ENCODE assay signal across 25 mouse cellular contexts in genomic region chr14:95775737-95776136, GRCm38 (mm10).
DNase-seq lines count a peak whose midpoint lies in the region; ATAC-seq and TF ChIP-seq lines count a peak whose summit lies in the region.
"Had no signal": no experiment of that assay in that cellular context is flagged by ENCODE, and none has a peak within 500 bp of the region (broad histone marks: within the 10 kb centered on the region; RNA-seq: fewer than 3 reads in every experiment).

No protein-coding gene starts in this region.

- H3K36me3 ChIP-seq in intestine, embryonic 15.5 days = no peaks in the 10 kb centered on the region
- no peaks in the 10 kb centered on the region for H3K36me3 ChIP-seq in intestine, postnatal 0 days (ENCODE audit: control insufficient read depth, insufficient read depth)
- H3K36me3 ChIP-seq in stomach, embryonic 14.5 days (ENCODE audit: control insufficient read depth, insufficient read depth, low read length) = no peaks in the 10 kb centered on the region
- no peaks in the 10 kb centered on the region for H3K36me3 ChIP-seq in stomach, postnatal 0 days (ENCODE audit: control insufficient read depth, insufficient read depth, low read length)
- H3K36me3 ChIP-seq in embryonic facial prominence, embryonic 13.5 days = no peaks in the 10 kb centered on the region
- H3K36me3 ChIP-seq in stomach, embryonic 16.5 days (ENCODE audit: control insufficient read depth, insufficient read depth, low read length) = no peaks in the 10 kb centered on the region
- H3K36me3 ChIP-seq in heart, embryonic 12.5 days = no peaks in the 10 kb centered on the region
- H3K36me3 ChIP-seq: embryonic facial prominence, embryonic 15.5 days; forebrain, embryonic 10.5 days; G1E; heart, embryonic 13.5 days; hindbrain, embryonic 15.5 days had no signal

- peak; percentile 67; the same call in 1 of the 2 replicates for ATAC-seq in intestine, embryonic 15.5 days
- no peak for ATAC-seq in intestine, postnatal 0 days
- ATAC-seq in stomach, embryonic 14.5 days (ENCODE audit: insufficient number of reproducible peaks, insufficient read depth, low FRiP score, low read depth) = no peak
- no peak for ATAC-seq in stomach, postnatal 0 days (ENCODE audit: low FRiP score, low TSS enrichment)
- no peak for ATAC-seq in embryonic facial prominence, embryonic 13.5 days (ENCODE audit: insufficient number of reproducible peaks, insufficient read depth, low FRiP score, low TSS enrichment, low read depth)
- peak; percentile 75; the same call in 1 of the 2 replicates for ATAC-seq in stomach, embryonic 16.5 days (ENCODE audit: insufficient read depth, low FRiP score)
- ATAC-seq in heart, embryonic 12.5 days (ENCODE audit: insufficient number of reproducible peaks, low FRiP score) = no peak
- ATAC-seq in cerebellum, adult (ENCODE audit: insufficient number of reproducible peaks, low FRiP score, low TSS enrichment) = no peak
- ATAC-seq: CD4-positive, CD25-positive, alpha-beta regulatory T cell, adult 4 months; forebrain, embryonic 14.5 days had no signal

- no peak overlapping the region for H3K9ac ChIP-seq in intestine, embryonic 15.5 days
- no peak overlapping the region for H3K9ac ChIP-seq in intestine, postnatal 0 days (ENCODE audit: low read depth, low read length)
- no peak overlapping the region for H3K9ac ChIP-seq in stomach, embryonic 14.5 days (replicated peaks; ENCODE audit: low read depth, low read length)
- H3K9ac ChIP-seq in stomach, postnatal 0 days (ENCODE audit: low read length) = no peak overlapping the region
- no peak overlapping the region for H3K9ac ChIP-seq in embryonic facial prominence, embryonic 13.5 days
- no peak overlapping the region for H3K9ac ChIP-seq in stomach, embryonic 16.5 days (ENCODE audit: low read length)
- no peak overlapping the region for H3K9ac ChIP-seq in heart, embryonic 12.5 days
- H3K9ac ChIP-seq: embryonic facial prominence, embryonic 15.5 days; heart, embryonic 13.5 days; hindbrain, embryonic 15.5 days had no signal

- no peak overlapping the region for H3K4me2 ChIP-seq in intestine, embryonic 15.5 days (replicated peaks)
- no peak overlapping the region for H3K4me2 ChIP-seq in intestine, postnatal 0 days (replicated peaks; ENCODE audit: low read depth)
- no peak overlapping the region for H3K4me2 ChIP-seq in stomach, embryonic 14.5 days (replicated peaks; ENCODE audit: low read depth, low read length)
- H3K4me2 ChIP-seq in stomach, postnatal 0 days (replicated peaks; ENCODE audit: low read depth) = no peak overlapping the region
- no peak overlapping the region for H3K4me2 ChIP-seq in embryonic facial prominence, embryonic 13.5 days
- no peak overlapping the region for H3K4me2 ChIP-seq in stomach, embryonic 16.5 days (ENCODE audit: low read depth, low read length)
- H3K4me2 ChIP-seq in heart, embryonic 12.5 days = no peak overlapping the region
- H3K4me2 ChIP-seq: embryonic facial prominence, embryonic 15.5 days; heart, embryonic 13.5 days; hindbrain, embryonic 15.5 days had no signal

- WGBS in intestine, embryonic 15.5 days = 32% methylated on average over 2 of the region's 2 CpGs
- WGBS in intestine, postnatal 0 days = 33% methylated on average over 2 of the region's 2 CpGs
- WGBS in stomach, embryonic 14.5 days = 32% methylated on average over 2 of the region's 2 CpGs
- 27% methylated on average over 2 of the region's 2 CpGs for WGBS in stomach, postnatal 0 days
- 38% methylated on average over 2 of the region's 2 CpGs for WGBS in embryonic facial prominence, embryonic 13.5 days
- WGBS in stomach, embryonic 16.5 days = 31% methylated on average over 2 of the region's 2 CpGs
- 51% methylated on average over 2 of the region's 2 CpGs for WGBS in heart, embryonic 12.5 days

- TF ChIP-seq CTCF in intestine, postnatal 0 days (IDR thresholded peaks at IDR 0.05; ENCODE audit: low read depth) = no peak
- no peak for TF ChIP-seq CTCF in stomach, postnatal 0 days (IDR thresholded peaks at IDR 0.05; ENCODE audit: low read depth)

- DNase-seq in stomach, postnatal 0 days (ENCODE audit: low spot score) = no peak
- DNase-seq: adrenal gland, adult 8-10 months; adrenal gland, postnatal 36 days; B cell, adult 2 months; cerebellum, adult 18-20 months; cerebellum, postnatal 14 days; embryo, embryonic 11 days; gastrocnemius, postnatal 14 days; heart, postnatal 36 days; kidney, adult 2 months had no signal

- TF ChIP-seq EP300 in stomach, postnatal 0 days (optimal IDR thresholded peaks at IDR 0.05) = no peak

- H3K27me3 ChIP-seq in intestine, embryonic 15.5 days (replicated peaks) = no peaks in the 10 kb centered on the region
- H3K27me3 ChIP-seq in intestine, postnatal 0 days (replicated peaks; ENCODE audit: control insufficient read depth, insufficient read depth, low read length) = no peaks in the 10 kb centered on the region
- H3K27me3 ChIP-seq in stomach, embryonic 14.5 days (ENCODE audit: control insufficient read depth, insufficient read depth, low read length) = no peaks in the 10 kb centered on the region
- H3K27me3 ChIP-seq in stomach, postnatal 0 days (ENCODE audit: control insufficient read depth, insufficient read depth, low read length) = no peaks in the 10 kb centered on the region
- H3K27me3 ChIP-seq in embryonic facial prominence, embryonic 13.5 days = no peaks in the 10 kb centered on the region
- no peaks in the 10 kb centered on the region for H3K27me3 ChIP-seq in stomach, embryonic 16.5 days (ENCODE audit: control insufficient read depth, insufficient read depth, low read length)
- no peaks in the 10 kb centered on the region for H3K27me3 ChIP-seq in heart, embryonic 12.5 days (replicated peaks)
- H3K27me3 ChIP-seq: embryonic facial prominence, embryonic 15.5 days; heart, embryonic 13.5 days; hindbrain, embryonic 15.5 days had no signal

- H3K4me1 ChIP-seq in intestine, embryonic 15.5 days (replicated peaks) = no peaks in the 10 kb centered on the region
- H3K4me1 ChIP-seq in intestine, postnatal 0 days (replicated peaks; ENCODE audit: control insufficient read depth, insufficient read depth, low read length) = no peaks in the 10 kb centered on the region
- no peaks in the 10 kb centered on the region for H3K4me1 ChIP-seq in stomach, embryonic 14.5 days (ENCODE audit: control insufficient read depth, insufficient read depth, low read length)
- no peaks in the 10 kb centered on the region for H3K4me1 ChIP-seq in stomach, postnatal 0 days (replicated peaks; ENCODE audit: control insufficient read depth, insufficient read depth)
- peaks cover 5% of the 10 kb centered on the region for H3K4me1 ChIP-seq in embryonic facial prominence, embryonic 13.5 days
- 0 out of 2 replicates have a peak, but pooled peaks cover 5% of the 10 kb centered on the region for H3K4me1 ChIP-seq in stomach, embryonic 16.5 days (ENCODE audit: control insufficient read depth, insufficient read depth, low read length)
- no peaks in the 10 kb centered on the region for H3K4me1 ChIP-seq in heart, embryonic 12.5 days (replicated peaks)
- H3K4me1 ChIP-seq: forebrain, embryonic 10.5 days; heart, embryonic 13.5 days; hindbrain, embryonic 15.5 days had no signal

- H3K27ac ChIP-seq in intestine, embryonic 15.5 days = no peak overlapping the region
- H3K27ac ChIP-seq in intestine, postnatal 0 days (ENCODE audit: low read depth, low read length) = no peak overlapping the region
- H3K27ac ChIP-seq in stomach, embryonic 14.5 days (ENCODE audit: low read length) = 0 out of 2 replicates have a peak overlapping the region, but pooled peaks have one; percentile 33
- H3K27ac ChIP-seq in stomach, postnatal 0 days (replicated peaks) = no peak overlapping the region
- peak overlapping the region; percentile 51; the same call in 1 of the 2 replicates for H3K27ac ChIP-seq in embryonic facial prominence, embryonic 13.5 days
- peak overlapping the region; percentile 38; the same call in 1 of the 2 replicates for H3K27ac ChIP-seq in stomach, embryonic 16.5 days (ENCODE audit: low read length)
- H3K27ac ChIP-seq in heart, embryonic 12.5 days (ENCODE audit: poor library complexity, severe bottlenecking) = no peak overlapping the region
- H3K27ac ChIP-seq: embryonic facial prominence, embryonic 15.5 days; forebrain, embryonic 10.5 days; heart, embryonic 13.5 days; hindbrain, embryonic 15.5 days had no signal

- no peak overlapping the region for H3K4me3 ChIP-seq in intestine, embryonic 15.5 days (replicated peaks)
- H3K4me3 ChIP-seq in intestine, postnatal 0 days (ENCODE audit: low read depth, low read length) = no peak overlapping the region
- no peak overlapping the region for H3K4me3 ChIP-seq in stomach, embryonic 14.5 days (ENCODE audit: low read depth, low read length)
- H3K4me3 ChIP-seq in stomach, postnatal 0 days (ENCODE audit: low read depth, low read length) = no peak overlapping the region
- no peak overlapping the region for H3K4me3 ChIP-seq in embryonic facial prominence, embryonic 13.5 days
- no peak overlapping the region for H3K4me3 ChIP-seq in stomach, embryonic 16.5 days (replicated peaks; ENCODE audit: low read length)
- no peak overlapping the region for H3K4me3 ChIP-seq in heart, embryonic 12.5 days
- H3K4me3 ChIP-seq: embryonic facial prominence, embryonic 15.5 days; erythroblast, embryonic 14.5 days; forebrain, embryonic 10.5 days; heart, embryonic 13.5 days; hindbrain, embryonic 15.5 days had no signal

- no peaks in the 10 kb centered on the region for H3K9me3 ChIP-seq in intestine, embryonic 15.5 days
- H3K9me3 ChIP-seq in intestine, postnatal 0 days (ENCODE audit: control insufficient read depth) = no peaks in the 10 kb centered on the region
- H3K9me3 ChIP-seq in stomach, embryonic 14.5 days (ENCODE audit: control insufficient read depth, low read depth, low read length) = no peaks in the 10 kb centered on the region
- no peaks in the 10 kb centered on the region for H3K9me3 ChIP-seq in stomach, postnatal 0 days (ENCODE audit: control insufficient read depth, low read length)
- H3K9me3 ChIP-seq in embryonic facial prominence, embryonic 13.5 days = no peaks in the 10 kb centered on the region
- no peaks in the 10 kb centered on the region for H3K9me3 ChIP-seq in stomach, embryonic 16.5 days (replicated peaks; ENCODE audit: control insufficient read depth, low read length)
- no peaks in the 10 kb centered on the region for H3K9me3 ChIP-seq in heart, embryonic 12.5 days (replicated peaks)
- H3K9me3 ChIP-seq: embryonic facial prominence, embryonic 15.5 days; forebrain, embryonic 10.5 days; G1E; heart, embryonic 13.5 days; hindbrain, embryonic 15.5 days had no signal

Comparison
In these comparisons a context has a peak if more than half of its experiments do, and no peak if none do; other contexts are left out.
1. ATAC-seq: peak in intestine, embryonic 15.5 days (single experiment) and stomach, embryonic 16.5 days (single experiment); none in intestine, postnatal 0 days (single experiment), stomach, embryonic 14.5 days (single experiment), stomach, postnatal 0 days (single experiment), embryonic facial prominence, embryonic 13.5 days (single experiment), heart, embryonic 12.5 days (single experiment) and cerebellum, adult (single experiment).
2. H3K27ac ChIP-seq: peak in stomach, embryonic 14.5 days (single experiment), embryonic facial prominence, embryonic 13.5 days (single experiment) and stomach, embryonic 16.5 days (single experiment); none in intestine, embryonic 15.5 days (single experiment), intestine, postnatal 0 days (single experiment), stomach, postnatal 0 days (single experiment) and heart, embryonic 12.5 days (single experiment).